Mouse (Mus musculus) c-Kit-positive CD71-positive TER-119-negative erythroid progenitor cells, embryonic 14.5 days (primary cell): Measurements from ENCODE around the gene Cadps.

ENCODE experiments used
- DNase-seq: peaks from one replicate; pipeline ENCODE4 v3.0.0-alpha.2; 2013; ENCODE audit warnings: low read depth

Cadps gene

DNA sequence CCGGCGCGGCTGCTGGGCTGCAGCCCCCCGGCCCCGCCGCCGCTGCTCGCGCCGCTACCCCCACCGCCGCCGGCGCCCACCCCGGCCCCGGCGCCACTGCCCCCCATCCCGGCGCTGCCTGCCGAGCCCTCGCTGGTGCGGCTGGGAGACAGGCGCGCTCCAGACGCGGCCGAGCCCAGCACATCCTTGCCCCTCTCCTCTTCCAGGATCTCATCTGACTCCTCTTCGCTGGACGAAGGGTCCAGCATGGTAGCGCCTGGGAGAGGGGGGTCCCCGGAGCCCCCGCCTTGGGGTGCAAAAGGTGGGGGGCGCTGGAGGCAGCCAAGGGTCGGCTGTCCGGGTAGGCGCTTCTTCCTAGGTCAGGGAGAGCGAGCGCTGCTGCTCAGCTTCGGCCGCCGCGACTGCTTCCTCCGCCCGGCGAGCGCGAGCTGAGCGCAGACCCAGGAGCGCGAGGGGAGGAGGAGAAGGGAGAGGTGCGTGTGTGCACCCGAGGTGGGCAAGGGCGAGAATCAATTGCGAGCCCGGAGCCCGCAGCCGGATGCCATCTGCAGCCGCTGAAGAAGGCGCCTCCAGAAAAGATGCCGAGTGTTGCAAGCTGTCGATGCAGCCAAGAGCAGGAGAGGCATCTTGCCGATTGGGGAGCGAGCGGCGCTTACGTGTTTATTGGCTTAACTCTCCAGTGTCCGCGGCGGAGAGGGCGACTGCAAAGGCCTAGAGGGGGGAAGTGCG lies at the start of gene Cadps:
Gene Cadps (minus strand): TSS at position 589 of the 729 bp plus-strand sequence.
- no peak for DNase-seq

DNA sequence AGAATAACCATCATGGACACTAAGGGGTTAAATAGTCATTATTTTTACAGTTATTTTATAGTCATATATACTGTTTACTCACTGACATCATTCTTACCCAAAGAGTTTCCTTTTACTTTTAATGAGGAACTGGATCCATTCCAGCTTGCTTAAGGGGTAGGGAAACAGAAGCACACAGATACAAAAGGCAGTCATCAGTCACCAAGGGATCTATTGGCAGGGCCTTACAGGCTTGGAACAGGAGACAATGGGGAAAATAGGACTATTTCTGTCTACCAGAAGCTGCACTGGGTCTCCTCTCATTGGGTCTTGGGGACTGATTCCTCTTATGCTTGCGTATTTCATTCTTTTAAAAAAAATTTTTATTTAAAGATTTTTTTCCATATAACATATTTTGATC lies 46.7 kb upstream of the Cadps start:
- no peak for DNase-seq

DNA sequence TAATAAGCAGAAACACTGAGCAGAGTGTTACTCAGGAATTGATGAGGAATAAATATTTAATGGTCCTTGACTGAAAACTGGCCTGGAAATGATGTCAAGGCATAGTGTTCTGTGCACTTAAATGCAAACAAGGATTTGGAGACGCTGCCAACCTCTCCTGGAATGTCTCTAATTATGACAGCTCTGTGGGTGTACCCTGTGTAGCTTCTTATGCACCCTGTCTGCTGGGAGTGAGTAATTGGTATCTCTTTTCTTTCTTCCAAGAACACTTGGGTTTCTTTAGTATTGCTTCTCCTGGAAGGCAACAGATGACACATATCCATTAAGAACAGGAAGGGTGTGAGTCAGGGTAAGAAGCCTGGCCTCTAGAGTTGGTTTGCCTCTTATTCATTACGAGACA lies 42.4 kb upstream of the Cadps start:
- no peak for DNase-seq

DNA sequence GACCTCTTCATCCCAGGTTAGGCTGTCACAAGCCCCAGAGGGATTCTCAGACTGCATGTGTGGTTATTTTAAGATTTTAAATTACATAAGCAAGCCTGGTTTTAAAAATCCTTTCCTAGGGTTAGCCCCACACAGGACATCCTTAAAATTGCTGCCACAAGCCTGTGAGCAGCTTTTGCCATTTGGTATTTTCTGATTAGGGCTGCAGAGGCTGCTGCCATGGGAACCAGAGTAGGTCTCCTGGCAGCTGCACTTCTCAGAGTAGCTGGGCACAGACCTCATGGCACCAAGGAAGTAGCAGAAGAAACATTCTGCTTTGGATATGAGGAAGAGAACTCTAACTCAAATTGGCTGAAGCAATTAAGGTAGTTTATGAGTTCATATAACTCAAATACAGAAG lies 21.0 kb upstream of the Cadps start:
- no peak for DNase-seq

DNA sequence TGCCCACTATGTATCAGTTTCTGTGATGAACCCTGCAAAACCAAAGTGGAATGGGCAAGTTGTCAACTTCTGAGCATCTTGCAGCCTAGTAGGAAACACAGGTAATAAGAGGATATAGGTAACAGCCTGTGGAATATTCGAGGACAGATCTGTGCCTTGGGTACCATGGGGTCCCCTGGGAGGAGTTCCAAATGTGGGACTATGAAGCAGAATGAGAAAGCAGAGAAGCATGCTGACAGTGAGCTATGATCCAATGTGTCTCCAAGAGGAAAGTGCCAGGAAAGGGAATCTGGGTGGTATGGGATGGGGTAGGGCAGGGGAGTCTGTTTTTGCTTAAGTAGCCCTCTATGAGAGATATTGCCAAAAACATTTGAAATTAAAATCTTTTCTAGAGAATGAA lies 16.6 kb upstream of the Cadps start:
- DNase-seq: no peak

DNA sequence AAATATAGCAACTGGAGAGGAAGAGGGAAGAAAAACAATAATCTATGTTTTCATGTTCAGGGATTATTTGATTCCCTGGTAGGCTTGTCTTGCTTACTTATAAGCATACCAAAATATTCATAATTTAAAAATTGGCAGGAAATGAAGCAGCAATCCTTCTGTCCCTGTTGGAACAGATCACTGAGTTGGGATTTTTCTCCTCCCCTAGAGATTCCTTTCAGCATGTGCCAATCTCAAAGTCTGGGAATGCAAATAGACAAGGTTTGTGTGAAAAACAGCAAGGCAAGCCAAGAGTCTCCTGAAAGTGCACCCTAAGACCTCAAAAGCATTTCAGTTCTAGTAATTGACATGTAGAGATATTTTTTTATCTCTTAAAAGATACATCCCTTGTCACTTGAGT lies 16.1 kb upstream of the Cadps start:
- no peak for DNase-seq

DNA sequence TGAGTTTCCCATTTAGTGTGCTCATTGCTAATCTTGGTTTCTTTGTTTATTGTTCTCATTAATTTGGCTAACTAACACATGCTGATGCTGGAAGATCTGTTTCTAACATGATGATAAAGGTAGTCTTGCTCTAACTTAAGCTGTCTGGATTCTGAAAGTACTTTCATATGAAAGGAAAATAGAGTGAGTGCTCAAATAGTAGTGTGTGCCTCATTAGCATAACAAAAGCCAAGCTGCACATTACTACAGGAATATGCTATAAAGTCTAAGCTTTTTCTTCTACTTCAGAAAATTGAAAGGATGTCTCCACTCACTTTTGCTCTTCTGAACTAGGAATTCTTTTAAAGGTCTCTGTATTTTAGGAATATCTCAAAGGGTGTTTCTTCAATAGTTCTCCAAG lies 15.4 kb upstream of the Cadps start:
- no peak for DNase-seq

DNA sequence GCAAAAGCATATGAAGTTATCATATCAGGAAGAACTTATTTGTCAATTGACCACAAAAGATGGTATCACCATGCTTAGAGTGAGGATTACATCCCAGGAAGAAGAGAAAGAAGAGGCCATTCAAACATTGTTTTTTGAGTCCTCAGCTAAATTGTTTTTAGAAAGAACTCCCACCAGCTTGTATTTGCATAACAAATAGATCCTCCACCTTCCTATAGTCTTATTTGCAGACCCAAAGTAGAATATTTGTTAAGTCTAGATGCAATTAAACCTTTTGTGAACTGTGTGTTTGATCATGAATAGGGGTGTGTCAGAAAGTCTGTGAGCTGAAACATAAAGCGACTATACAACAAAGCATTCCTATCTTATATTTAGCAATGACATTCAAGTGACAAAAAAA lies 15.0 kb upstream of the Cadps start:
- no peak for DNase-seq

DNA sequence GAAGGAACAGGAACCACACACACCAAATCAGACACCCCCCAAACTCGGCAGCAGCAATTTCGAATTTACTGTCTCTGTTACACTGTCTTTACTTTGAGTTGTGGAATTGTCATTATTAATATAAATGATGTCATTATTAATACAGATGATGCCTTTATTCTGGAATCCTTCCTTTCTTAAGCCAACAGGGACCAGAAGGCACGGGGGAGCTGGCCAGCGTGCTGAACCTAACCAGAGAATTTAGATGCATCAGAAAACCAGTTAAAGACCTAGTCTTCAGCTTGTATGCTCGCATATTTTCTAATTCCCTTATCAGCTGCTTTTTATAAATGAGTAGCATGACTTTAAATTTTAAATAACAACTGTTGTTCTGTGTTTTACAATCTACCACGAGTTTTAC lies 902 bp upstream of the Cadps start:
- DNase-seq: no peak

DNA sequence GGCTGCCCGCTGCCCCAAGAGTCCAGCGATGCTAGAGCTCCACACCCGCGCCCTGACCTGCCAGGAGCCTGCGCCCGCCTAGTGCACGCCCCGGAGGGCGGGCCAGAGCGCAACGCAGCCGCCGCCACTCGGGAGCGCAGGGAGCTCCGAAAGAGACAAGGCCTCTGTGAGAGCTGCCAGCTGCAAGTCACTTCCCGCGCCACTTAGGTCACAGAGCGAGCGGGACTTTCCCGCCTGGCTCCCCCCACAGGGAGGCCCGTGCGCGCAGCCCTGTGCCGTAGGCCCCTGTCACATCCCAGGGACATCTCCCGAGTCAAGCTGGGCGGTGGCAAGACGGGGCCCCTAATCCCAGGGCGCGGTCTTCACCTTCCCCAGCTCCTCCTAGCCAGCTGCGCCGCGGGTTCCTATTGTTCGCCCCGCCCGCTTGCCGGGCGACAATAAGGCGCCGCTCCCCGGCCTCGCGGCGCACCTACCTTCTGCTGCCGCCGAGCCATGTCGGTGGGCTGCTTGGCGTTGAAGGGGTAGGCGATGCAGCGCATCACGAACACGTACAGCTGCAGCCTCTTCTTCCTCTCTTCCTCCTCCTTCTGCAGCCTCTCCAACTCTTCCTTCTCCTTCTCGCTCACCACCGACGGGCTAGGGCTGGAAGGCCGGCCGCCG lies 918 bp downstream of the Cadps start:
- no peak for DNase-seq

DNA sequence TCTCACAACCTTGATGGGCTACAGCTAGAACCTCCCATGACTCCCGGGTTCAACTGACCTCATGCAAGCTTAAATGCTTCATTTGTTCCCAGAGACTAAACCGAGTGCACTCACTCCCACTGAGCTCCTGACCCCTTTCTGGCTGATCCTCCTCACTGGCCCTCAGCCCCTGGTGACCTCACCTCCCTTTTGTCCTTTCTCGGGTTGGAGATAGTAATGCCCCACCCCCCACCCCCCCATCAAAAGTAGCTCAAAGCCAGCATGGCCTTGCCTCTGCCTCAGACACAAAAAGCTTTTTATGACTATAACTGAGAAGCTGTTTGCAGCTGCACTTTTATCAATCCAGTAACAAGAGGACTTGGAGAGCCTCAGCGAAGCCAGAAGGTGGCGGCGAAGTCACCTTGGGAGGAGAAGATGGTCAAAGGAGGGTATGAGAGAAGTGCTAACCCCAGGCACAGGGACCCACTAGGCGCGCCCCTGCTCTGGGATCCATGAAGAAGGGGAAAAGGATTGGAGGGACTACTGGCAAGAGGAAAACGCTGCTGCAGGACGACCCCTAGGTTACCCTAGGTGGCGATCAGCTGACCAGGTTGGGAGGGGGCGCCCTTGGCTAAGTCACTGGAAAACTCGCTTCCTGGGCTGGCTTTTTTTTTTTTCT lies 1.6 kb downstream of the Cadps start:
- no peak for DNase-seq

DNA sequence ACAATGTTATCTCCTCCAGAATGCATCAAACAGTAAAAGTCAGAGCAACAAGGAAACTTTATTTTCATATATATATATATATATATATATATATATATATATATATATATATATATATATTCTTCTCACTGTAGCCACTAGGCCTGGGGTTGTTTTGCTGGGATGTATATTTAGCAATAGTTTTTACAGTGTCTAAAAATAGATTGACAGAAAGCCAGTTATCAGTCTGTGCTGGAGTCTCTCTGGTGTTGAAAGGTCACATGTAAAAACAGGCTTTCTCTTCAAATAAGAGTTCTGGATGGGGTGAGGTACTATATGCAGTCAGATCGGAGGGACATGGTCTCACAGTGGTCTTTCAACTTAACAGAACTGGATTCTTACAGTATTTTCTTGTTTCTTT lies 2.7 kb downstream of the Cadps start:
- no peak for DNase-seq

DNA sequence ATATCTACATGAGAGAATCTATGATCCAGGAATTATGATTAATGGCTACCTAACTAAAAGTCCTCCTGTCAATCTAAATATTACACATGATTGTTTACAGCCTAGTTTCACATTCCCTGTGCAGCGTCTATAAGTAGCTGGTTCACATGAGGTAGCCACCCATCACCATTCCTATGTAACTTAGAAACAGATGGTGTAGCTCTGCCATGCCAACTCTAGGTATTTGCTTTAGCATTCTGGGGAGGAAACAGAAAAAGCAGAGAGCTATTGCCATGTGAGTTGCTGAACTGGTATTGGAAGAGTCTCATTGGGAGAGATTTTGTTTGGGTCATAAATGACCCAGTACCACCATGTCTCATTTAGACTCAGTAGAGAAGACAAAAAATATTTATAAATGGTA lies 4.4 kb downstream of the Cadps start:
- DNase-seq: no peak

DNA sequence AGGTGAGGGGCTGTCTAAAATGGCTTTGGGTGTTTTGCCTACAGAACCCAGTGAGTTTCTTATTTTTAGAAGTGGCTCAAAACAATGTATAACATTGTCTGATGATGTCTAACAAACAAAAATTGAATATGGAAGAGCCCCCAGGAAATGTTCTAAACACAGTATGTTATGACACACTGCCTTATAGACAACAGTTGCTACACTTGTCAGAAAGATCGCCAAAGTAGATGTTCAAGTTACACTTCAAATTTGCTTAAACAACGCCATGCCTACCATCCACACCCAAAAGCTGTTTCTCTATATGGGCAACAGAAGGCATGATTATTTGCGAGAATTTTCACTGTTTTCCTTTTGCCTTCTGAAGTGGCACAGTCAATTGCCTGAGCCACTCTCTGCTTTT lies 10.8 kb downstream of the Cadps start:
- DNase-seq: no peak

DNA sequence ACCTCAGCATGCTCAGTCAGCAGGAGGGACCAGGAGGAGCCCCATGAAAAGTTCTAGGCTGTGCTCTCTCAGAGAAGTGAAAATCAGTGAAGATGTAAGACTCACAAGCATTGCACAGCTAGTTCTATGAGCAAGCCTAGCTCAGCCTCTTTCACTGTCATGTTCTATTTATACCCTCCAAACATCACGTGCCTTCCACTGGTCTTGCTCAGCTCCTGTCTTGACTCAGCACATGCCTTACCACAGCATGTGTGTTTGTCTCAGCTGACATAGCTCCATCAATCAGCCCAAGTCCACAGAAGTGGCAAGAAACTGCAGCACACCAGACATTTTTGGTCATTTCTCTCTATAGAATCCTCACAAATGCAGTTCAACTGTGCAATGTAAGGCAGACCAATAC lies 19.9 kb downstream of the Cadps start:
- DNase-seq: no peak

DNA sequence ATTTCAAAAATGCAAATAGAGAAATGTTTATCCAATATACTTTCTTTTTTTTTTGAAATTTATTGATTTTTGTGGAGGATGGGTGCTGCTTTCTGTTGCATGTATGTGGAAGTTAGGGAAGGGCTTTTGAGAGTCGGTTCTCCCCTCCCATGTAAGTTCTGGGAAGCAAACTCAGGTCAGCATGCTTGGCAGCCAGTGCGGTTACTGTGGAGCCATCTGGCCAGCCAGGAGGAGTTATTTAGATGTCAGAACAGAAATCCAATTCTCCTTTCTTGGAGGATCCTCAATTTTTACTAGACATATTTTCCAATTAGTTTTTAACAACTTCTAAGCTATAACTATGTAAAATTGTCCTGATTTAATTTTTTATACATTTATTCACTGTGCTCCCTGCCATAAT lies 21.8 kb downstream of the Cadps start:
- no peak for DNase-seq

DNA sequence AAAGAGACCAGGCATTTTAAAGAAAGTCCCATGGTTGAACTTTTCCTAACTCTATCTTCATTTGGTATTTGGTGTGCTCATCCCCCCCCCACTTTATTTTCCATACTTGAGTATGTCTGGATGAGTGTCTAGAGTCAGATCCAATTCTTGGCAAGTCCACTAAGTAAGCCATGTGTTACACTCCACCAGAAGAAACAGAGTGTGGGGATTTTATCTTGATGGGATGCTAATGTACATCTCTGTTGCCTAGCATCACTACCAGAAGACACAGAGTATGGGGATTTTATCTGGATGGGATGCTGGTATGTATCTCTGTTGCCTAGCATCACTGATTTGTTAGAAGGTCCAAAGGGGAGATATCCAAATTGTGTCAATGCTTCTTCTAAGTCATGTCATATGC lies 24.0 kb downstream of the Cadps start:
- no peak for DNase-seq

DNA sequence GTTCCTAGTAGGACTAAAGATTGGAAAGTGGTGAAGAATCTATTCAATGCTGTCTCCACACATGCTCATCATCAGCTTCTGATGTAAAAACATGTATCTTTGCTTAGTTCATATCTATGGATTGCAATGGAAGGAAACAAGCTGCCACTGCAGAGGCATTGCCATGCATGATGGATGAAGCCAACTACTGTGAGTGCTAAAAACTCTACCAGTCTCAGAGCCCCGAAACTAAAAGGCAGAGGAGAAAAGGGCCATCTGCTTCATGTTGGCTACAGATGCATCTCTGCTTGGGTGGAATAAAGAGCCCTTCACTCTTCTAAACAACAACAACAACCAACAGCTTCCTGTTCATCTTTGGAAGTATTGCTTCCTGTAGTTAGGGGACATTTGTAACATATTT lies 38.6 kb downstream of the Cadps start:
- DNase-seq: no peak

DNA sequence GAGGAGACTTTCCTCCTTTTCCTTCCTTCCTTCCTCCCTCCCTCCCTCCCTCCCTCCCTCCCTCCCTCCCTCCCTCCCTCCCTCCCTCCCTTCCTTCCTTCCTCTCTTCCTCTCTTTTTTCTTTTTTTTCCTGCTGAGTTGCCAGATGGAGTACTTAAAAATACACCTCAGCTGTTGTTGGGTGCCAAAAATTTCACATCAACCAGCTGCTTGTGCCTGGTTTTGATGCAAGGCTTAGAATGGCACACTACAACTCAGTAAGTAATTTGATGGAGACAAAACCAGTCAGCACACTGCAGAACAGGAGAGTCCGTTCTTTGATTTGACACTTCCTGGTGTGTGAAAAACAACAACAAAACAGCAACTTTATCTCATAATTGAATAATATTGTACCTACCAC lies 42.9 kb downstream of the Cadps start:
- DNase-seq: no peak

DNA sequence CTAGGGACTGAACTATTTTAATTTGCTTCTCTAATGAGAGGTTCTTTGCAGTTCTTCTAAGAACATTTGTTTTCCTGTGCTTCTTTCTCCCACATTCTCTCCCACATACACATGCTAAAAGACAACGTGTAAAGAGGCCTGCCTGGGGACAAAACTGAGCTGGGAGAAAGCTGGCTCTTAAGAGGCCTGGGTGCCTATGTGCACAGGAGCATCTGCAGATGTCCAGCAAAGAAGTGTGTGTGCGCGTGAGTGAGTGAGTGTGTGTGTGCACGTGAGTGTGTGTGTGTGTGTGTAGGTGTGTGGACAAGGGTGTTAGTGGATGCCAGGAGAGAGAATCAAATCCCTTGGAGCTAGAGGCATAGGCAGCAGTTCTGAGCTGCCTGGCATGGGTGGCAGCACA lies 44.9 kb downstream of the Cadps start:
- no peak for DNase-seq

DNA sequence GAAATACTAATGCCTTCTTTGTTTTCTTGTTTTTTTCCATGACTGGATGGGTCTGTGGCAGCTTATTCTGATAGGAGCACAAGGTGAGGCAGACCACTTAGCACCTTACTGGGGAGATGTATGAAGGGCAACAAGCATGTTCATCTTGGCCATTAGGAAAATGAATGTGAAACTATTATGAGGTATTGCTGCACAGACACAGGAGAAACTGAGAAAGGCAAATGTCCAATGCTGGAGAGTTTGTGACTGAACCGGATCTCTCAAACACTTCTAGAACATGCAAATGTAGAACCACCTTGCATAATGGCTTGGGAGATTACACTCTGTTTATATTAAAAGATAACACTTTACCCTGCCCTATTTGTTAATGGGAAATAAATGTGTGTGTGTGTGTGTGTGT lies 54.0 kb downstream of the Cadps start:
- no peak for DNase-seq

DNA sequence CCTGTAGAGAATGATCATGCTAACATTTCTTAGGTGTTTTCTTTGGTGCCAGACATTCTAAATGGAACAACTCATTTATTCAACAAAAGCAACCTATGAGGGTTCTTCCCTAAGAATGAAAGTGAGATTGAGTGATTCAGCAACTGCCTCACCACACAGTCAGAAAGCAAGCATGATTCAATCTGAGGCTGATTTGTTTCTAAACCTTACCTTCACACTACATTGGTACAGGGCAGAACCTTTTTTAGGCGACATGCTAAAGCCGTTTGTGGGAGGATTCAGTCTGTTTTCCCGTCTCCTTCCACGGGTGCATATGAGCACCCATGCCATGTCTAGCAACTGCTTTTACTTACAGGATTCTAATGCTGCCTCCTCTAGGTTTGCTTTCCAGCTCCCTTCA lies 69.6 kb downstream of the Cadps start:
- DNase-seq: no peak

DNA sequence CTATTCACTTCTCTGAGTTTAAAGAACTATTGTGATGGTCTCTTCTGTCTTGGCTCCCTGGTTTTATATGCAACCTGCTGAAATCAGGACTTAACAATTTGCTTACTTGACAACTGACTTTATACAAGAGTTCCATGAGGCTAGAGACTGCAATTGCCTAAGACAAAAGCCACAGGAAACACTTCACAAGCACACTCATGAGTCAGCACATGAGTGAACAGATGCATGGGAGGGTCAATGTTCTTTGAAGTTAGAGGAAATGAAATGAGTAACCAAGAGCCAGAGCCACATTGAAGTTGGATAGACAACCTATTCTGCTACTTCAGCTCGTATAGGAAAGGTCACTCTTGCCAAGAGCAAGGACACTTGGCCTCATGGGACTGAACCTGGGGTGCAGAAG lies 71.1 kb downstream of the Cadps start:
- DNase-seq: no peak

DNA sequence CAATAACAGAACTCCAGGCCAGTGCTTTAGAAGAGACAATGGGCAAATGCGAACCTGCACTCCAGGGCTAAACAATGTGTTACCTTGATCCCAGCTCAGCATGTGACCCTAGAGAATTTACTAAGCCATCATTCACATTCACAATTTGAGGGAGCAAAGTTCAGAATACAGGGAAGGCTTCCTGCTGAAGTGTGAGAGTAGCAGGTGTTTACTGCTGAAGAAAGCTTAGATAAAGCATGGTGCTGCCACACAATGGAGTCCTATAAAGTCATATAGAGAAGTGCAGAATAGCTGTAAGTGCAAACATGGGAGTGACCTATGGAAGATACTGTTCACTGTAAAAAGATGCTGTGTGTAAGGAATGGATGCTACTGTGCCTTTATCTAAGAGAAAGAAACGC lies 91.9 kb downstream of the Cadps start:
- no peak for DNase-seq
